Mouse (Mus musculus) T-helper 1 cell (primary cell): Measurements from ENCODE around the gene Actn4.
"Not testable (repeated sequence)": the region's sequence is repeated elsewhere in the genome, so short reads cannot be mapped to it uniquely, and the experiment has no call there.

Source experiments
- in situ Hi-C: fragments of 300-600 bp; cut with MboI, MseI; formaldehyde crosslinking; loops from one replicate; pipeline ENCODE4 v1.15.1; 2025; ENCODE audit warnings: high pct_unique_total_duplicates

Actn4 gene

DNA sequence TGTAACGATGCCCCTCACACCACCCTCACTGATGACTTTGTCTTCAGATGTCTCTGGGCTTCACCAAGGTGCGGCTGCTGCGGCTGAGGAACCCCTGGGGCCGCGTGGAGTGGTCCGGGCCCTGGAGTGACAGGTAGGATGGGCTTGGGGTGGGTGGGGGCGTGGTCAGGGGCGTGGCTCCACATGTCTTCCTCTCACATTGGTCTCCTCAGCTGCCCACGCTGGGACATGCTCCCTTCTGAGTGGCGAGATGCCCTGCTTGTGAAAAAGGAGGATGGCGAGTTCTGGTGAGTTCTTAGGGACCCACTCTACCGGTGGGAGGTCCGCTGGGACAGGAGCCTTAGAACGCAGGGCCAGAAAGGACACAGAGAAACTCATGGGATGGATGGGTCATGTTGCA is 75.7 kb downstream of the Actn4 start:
- in situ Hi-C loops = no loop called here

DNA sequence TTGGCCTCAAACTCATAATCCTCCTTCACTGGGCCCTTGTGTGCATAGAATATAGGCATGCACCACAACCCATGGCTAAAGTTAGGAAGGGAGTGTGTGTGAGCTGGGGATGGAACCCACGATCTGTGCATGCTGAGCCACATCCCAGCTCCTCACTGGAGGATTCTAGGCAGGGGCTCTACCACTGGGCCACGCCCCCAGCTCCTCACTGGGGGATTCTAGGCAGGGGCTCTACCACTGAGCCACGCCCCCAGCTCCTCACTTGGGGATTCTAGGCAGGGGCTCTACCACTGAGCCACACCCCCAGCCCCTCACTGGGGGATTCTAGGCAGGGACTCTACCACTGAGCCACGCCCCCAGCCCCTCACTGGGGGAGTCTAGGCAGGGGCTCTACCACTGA is 78.4 kb downstream of the Actn4 start:
- in situ Hi-C loops = not testable (repeated sequence)

DNA sequence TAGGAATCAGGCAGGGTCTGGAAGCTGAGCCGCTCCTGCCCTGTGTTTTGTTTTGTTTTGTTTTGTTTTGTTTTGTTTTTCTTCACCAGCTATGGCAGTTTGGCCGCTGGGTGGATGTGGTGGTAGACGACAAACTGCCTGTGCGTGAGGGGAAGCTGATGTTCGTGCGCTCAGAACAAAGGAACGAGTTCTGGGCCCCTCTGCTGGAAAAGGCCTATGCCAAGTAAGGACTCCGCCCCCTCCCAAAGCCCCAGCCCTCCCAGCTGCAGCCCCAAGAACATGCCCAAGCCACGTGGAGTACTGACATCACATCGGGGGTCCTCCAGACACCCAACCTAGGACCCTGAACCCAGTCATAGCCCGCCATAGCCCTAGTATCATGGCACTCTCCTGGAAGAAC is 79.1 kb downstream of the Actn4 start:
- in situ Hi-C loops = no loop called here

DNA sequence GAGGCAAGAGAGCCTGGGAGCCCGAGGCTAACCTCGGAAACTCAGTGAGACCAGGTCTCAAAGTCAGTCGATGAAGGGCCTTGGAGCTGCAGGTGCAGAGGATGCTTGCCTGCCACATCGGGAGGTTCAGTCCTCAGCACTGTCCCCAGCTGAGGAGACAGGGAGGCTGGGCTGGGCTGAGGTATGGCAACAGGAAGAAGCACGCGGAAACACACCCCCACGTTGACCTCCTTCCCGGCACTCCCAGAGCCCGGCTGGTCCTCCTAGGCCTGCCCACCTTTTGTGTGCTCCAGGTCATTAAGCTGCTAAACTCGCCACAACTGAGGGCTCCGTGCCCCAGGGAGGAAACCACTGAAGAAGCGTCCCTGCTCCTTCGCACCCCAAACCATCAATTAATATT is 80.9 kb downstream of the Actn4 start, which contains the start of gene Capn12:
TSS of gene Capn12 (plus strand) at position 224 of the 400 bp plus-strand sequence.
- in situ Hi-C loops = no loop called here

DNA sequence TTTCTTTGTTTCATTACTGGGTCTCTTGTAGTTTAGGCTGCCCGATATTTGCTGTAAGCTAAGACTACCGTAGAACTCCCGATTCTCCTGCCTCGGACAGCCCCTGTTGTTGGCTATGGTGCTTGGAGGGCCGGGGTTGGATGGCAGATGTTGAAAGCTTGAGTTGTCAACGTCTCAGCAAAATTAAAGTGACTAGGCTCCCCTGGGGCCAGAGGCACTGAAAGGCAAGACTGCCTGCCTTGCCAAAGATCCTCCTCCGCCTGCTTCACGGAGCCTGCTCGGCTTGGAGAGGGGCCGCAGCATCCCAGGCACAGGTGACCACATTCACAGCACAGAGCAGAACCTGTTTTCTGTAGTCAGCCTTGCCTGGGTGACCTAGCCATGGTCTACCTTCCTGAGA is 81.6 kb downstream of the Actn4 start:
- in situ Hi-C loops = no loop called here

DNA sequence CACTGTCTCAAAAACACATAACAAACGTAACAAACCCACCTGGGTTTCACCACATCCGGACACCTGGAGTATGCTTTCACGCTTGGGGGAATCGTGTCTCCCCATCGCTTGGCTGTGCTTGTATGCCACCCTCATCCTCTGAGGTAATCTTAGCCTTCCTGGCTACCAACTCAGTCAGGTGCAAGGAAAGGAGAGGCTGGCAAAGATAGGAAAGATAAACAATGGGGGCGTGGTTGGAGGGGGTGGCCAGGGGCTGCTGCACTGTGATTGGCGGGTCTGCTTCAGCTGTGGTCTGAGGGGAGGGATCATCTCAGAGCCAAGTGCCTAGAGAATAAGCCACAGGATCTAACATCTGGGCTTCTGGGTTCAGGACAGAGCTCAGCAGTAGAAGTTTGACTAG is 82.5 kb downstream of the Actn4 start:
- in situ Hi-C loops = no loop called here

DNA sequence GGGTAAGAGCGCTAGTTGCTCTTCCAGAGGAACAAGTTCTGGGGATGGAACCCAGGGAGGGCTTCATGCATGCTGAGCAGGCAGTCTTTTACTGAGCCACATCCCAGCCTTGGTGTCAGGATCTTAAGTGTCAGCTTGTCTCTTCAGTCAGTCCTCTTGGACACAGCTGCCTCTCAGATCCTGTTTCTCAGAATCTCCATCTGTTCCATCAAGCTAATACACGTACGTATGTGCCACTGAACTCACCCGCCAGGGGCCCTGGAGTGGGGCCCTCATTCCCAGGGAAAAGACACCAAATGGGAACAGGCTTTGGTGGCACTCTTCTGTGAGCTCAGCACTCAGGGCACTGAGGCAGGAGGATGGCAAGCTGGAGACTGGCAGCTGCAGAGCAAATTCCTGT is 84.3 kb downstream of the Actn4 start:
- in situ Hi-C loops = no loop called here

DNA sequence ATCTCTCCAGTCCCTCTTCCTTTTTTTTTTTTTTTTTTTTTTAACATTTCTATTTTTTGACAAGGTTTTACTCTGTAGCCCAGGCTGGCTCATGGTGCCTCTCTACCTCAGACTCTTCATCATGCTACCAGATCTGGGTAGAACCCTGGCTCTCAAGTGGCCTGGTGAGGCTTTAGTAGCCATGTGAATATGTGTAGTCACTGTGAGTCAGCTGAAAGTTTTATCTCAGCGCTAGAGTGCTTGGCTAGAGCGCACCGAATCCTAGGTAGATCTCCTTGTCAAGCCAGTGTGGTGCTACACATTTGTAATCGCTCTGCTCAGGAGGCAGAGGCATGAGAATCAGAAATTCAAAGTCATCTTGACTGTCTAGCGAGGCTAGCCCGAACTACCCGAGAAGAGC is 85.0 kb downstream of the Actn4 start:
- in situ Hi-C loops = no loop called here

DNA sequence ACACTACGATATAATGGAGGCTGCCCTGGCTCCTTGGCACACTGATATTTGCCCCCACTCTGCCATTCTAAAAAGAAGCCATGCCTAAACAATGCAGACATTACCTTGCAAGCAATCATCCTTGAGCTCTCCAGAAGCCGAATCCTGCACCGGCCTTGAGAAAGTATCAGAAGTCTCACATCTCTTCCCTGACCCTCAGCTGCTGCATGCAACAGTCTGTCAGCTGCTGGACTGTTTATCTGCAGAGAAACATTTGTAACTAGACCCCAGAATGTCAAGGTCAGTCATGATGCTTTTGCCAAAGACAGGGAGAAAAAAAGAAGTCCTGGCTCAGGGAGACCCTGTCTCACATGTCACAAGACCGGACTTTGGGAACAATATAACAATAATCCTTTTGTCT is 86.0 kb downstream of the Actn4 start:
- in situ Hi-C loops = no loop called here

DNA sequence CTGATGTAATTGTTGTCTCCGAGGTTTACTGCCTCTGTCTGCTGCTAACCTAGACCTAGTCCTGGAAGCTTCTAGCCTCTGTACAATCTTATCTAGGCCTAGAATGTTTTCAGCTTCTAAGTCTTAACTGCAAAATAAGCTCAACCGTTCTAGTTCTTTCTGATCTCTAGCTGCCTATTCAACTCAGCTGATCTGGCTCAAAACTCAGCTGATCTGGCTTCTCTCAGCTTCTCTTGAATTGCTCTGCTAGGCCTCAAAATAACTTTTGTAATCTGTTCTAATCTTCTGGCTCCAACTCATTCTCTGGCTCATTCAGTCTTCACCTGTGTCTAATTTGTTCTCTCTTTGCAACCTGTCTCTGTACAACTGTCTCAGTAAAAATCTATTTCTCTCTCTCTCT is 87.6 kb downstream of the Actn4 start:
- in situ Hi-C loops = no loop called here

DNA sequence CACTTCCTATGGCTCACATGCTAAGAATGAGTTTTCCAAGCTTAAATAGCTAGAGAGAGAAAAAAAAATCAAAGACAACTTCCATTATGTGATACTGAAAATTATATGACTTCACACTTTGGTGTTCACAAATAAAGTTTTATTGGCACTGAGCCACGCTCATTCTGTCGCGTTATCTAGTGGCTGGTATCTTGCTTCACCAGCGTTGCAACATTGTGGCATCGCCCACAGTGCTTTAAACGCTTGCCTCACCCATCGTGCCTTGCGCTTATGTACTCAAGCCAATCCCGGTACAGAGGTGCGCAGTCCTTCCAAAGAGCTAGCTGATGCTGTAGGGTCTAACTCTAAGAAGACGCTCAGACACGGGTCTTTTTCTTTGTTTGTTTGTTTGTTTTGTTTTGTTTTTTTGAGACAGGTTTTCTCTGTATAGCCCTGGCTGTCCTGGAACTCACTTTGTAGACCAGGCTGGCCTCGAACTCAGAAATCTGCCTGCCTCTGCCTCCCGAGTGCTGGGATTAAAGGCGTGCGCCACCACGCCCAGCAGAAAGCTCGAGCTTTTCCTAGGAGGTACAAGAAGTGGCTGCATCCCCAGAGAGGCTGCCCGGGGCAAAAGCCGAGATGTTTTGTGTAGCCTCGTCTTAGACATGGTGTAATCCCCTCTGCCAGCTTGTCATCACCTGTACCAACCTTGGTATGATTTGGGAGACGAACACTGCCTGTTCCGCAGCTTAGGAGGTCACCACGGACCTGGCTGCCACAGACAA is 91.1 kb downstream of the Actn4 start:
- in situ Hi-C loops = no loop called here

DNA sequence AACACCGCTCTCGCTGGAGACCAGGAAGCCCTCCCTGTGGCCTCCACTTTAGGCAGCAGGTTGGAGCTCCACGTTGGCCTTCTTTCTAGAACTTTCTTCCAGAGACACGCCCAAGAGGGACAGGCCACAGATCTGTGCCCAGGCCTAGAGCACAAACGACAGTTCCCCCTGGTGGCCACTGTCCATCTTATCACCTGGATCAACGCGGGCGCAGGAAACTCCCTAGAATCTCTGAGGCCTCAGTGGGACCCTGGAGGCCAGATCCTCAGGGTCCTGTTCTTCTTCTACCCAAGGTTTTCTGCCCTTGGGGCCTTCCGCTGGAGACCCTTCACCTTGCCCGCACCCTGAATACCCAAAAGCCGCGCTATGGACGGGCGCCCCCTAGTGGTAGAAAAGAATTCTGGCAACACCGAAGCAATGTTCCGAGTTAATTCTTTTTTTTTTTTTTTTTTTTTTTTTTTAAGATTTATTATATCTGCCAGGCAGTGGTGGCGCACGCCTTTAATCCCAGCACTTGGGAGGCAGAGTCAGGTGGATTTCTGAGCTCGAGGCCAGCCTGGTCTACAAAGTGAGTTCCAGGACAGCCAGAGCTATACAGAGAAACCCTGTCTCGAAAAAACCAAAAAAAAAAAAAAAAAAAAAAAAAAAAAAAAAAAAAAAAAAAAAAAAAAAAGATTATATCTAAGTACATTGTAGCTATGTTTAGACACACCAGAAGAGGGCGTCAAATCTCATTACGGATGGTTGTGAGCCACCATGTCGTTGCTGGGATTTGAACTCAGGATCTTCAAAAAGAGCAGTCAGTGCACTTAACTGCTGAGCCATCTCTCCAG is 94.4 kb downstream of the Actn4 start:
- in situ Hi-C loops = loop anchor here (5.0 to 10.0 kb wide), 2 partner anchors 45 to 73 kb away; no protein-coding TSS in a partner anchor

DNA sequence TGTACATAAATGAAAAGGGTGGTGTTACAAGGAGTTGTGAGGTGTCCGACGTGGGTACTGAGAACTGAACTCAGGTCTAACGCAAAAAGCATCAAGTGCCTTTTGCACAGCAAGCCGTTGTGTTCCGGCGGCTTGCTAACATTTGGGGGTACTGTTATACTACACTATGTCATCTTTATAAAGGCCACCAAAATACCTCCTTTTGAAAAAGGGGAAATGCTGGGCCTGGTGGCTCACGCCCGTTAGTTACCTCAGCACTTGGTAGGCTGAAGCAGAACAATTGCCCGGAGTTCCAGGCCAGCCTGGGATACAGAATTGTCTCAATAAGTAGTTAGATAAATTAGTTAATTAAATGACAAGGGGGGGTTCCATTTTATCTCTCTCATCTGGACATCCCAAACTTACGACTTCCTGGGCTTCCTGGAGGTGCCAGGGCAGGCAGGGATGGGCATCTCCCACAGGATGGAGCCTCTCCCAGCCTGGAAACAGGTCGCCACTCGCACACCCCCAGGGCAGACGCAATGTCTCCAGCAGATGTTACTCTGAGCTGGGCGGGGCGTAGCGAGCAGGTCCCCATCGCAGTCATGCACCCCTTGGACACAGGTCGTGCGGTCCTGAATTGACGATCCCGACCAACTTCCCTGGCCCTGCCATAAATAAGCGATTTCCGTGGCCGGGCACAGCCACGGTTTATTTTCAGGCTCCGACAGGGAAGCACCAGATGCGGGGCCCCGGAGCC is 95.2 kb downstream of the Actn4 start:
- in situ Hi-C loops = loop anchor here (5.0 to 10.0 kb wide), 2 partner anchors 45 to 72 kb away; no protein-coding TSS in a partner anchor

DNA sequence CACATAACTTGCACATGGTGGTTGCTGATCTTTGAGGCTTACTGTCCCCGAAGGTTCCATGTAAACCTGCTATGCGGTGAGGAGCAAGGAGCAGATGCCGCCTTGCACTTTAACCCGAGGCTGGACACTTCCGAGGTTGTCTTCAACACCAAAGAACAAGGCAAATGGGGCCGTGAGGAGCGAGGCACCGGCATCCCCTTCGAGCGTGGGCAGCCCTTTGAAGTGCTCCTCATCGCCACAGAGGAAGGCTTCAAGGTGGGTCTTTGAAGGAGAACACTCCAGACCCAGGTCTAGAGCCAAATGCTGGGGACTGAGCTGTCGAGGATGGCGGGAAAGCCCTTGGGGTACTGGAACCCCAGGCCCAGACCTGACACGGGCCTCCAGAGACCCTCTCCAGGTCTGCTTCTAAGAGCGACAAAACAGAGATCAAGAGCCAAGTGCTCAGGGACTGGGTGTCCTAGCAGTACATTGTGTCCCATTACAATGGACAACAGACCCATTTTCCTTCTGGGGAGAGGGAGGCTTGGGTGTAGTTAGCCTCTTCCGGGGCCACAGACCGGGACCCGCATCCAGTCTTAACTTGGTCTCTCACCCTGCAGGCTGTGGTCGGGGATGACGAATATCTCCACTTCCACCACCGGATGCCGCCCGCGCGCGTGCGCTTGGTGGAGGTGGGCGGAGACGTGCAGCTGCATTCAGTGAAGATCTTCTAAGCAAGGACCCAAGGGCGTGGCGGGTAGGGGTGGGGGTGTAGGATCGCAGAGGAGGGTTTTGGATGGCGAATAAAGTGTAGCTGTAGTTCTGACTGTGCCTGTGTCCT is 96.4 kb downstream of the Actn4 start:
- in situ Hi-C loops = loop anchor here (5.0 to 10.0 kb wide), 2 partner anchors 43 to 71 kb away; no protein-coding TSS in a partner anchor

DNA sequence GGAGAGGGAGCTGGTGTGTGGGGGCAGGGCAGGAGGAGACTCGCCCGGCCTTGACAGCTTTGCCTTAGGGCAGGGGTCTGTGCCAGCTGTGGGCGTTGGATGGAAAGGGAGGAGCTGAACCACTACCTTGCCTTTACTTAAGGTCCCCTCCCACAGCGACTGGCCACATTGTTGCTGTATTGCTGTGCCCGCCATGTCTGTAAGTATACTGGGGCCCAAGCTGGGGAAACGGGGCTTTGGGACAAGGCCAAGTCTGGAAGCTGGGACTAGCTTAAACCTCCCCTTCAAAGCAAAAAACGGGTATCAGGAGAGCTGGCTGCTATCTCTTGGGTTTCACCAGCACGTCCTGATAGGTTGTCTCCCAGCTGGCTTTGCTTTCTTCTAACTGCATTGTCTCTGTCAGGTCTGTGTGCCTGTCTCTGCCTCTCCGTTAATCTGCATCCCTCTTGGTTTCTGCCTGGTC is 97.8 kb downstream of the Actn4 start:
- in situ Hi-C loops = loop anchor here (10.0 kb wide), 1 partner anchor 70 kb away; no protein-coding TSS in a partner anchor

DNA sequence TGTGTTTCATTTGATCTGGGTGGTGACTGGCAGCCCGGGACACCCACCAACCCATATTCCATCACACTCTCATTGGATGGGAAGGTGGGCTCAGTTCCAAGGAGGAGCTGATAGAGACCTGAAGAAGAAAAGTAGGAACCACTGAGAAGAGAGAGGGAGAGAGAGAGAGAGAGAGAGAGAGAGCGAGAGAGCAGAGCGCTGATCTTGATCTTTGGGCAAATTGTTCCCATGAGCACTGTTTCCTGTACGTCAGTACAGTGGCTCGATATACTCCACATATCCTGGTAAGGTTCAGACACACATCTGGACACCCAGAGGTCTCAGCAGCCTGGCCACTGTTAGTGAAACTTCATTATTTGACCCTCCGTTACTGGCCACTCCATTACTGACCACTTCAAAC is 98.6 kb downstream of the Actn4 start, which contains the start of gene Lgals7:
TSS of gene Lgals7 (plus strand) at position 314 of the 400 bp plus-strand sequence.
- in situ Hi-C loops = loop anchor here (10.0 kb wide), 1 partner anchor 69 kb away; no protein-coding TSS in a partner anchor

DNA sequence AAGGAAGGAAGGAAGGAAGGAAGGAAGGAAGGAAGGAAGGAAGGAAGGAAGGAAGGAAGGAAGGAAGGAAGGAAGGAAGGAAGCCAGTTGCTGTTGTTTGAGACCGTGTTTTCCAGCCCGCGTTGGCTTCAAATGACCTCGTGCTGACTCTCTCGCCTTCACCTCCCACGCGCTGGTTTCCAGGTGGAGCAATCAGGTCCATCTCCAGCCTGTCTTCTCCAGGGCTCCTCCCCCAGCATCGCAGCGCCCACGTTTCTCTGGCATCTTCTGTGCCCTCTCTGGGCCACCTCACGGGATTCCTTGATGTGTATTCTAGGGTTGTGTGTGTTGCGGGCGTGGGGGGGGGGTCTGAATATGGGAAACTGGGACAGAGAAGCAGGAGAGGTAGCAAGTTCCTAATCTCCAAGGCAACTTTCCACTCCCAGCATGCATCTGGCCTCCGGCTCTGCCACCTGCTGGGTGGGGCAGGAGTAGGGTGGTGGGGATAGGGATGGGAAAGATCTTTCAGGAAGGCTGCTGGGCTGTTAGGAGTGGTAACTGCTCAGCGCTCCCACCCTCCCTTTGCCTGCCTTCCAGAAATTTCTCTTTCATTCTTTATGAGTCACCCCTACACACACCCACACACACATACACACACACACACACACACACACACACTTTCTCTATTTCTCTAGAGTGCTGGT is 99.2 kb downstream of the Actn4 start:
- in situ Hi-C loops = loop anchor here (10.0 kb wide), 1 partner anchor 68 kb away; no protein-coding TSS in a partner anchor

DNA sequence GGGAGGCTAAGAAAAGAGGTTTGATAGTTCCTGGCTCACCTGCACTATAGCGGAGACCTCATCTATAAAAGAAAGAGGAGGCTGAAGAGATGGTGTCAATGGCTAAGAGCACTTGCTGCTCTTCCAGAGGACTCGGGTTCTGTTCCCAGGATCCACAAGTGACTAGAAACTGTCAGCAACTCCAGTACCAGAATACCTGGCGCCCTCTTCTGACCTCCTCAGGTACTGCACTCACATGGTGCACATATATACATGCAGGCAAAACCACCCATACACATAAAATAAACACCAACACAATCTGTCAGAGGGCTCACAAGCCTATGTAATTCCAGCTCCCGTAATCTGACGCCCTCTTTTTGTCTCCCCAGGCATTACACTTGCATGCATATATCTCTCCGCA is 101.2 kb downstream of the Actn4 start:
- in situ Hi-C loops = loop anchor here (10.0 kb wide), 1 partner anchor 66 kb away; no protein-coding TSS in a partner anchor

DNA sequence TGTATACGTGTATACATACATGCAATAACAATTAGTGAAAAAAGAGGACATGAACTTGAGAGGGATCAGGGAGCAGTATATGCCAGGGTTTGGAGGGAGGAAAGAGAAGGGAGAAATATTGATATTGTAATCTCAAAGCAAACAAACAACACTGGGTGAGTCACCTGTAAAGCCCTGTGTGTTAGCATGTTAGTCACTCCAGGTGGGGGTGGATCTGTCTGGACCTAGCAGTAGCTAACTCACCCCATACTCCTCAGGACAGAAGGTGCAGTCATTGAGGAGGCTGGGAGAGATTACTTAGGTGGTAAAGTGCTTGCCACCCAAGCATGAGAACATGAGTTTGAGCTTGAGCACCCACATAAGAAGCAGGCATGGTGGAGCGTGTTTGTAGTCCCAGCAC is 102.2 kb downstream of the Actn4 start:
- in situ Hi-C loops = loop anchor here (10.0 kb wide), 1 partner anchor 65 kb away; no protein-coding TSS in a partner anchor

DNA sequence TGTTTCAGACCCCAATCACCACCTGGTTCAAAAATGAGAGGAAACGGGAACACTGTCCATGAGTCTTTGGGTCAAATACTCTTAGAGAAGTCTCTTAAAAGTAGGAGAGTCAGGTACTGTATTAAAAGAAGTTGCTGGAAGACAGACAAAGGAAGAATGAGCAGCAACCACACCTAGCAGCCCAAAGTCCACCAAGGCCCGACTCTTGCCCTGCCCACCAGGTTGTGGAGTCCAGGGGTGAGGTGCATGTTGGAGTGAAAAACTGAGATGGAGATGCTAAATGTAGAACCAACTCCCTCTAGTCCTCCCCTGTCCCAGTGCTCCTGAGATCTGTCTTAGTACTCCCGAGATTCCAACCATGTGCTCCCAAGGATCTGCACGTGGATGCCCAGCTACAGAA is 111.5 kb downstream of the Actn4 start:
- in situ Hi-C loops = loop anchor here (5.0 kb wide), 1 partner anchor 743 kb away; no protein-coding TSS in a partner anchor
